Mouse (Mus musculus) C2C12 (cell line): ENCODE data around the gene F5. TPM values are rescaled to one million over a fixed set of nuclear protein-coding genes. Genes with fewer than 3 reads are reported as not detected.
A peak's percentile ranks its signal among the peaks of the same experiment; 100 is the strongest.

Source experiments
- H3K27me3 ChIP-seq: one replicate; pipeline ENCODE4 v1.6.1; 2011; ENCODE audit not compliant: control insufficient read depth, insufficient read depth, insufficient read length
- H3K36me3 ChIP-seq: one replicate; pipeline ENCODE4 v1.6.1; 2011; ENCODE audit not compliant: control insufficient read depth, insufficient read depth
- H3K4me3 ChIP-seq: one replicate; pipeline ENCODE4 v1.5.1; 2011; ENCODE audit warnings: mild to moderate bottlenecking, control low read depth; ENCODE audit not compliant: poor library complexity, insufficient read depth, severe bottlenecking
- H3K79me2 ChIP-seq: one replicate; pipeline ENCODE4 v1.6.1; 2011; ENCODE audit not compliant: control insufficient read depth, insufficient read depth
- H3K79me3 ChIP-seq: one replicate; pipeline ENCODE4 v1.6.1; 2011; ENCODE audit warnings: low read depth, control low read depth
- H3ac ChIP-seq: one replicate; pipeline ENCODE3; 2011; ENCODE audit warnings: low read depth; ENCODE audit not compliant: control insufficient read depth, insufficient read length
- CEBPB ChIP-seq: IDR thresholded peaks from one replicate; pipeline ENCODE4 v1.6.1; 2011; ENCODE audit warnings: low read depth, mild to moderate bottlenecking, control low read depth, moderate library complexity
- CTCF ChIP-seq: IDR thresholded peaks from one replicate; pipeline ENCODE4 v1.5.1; 2011; ENCODE audit not compliant: control insufficient read depth, insufficient read depth, insufficient read length
- FOSL1 ChIP-seq: IDR thresholded peaks from one replicate; pipeline ENCODE4 v1.8.0; 2011; ENCODE audit warnings: mild to moderate bottlenecking, low read length; ENCODE audit not compliant: poor library complexity, insufficient read depth, severe bottlenecking
- MAX ChIP-seq: IDR thresholded peaks from one replicate; pipeline ENCODE4 v1.6.1; 2011; ENCODE audit warnings: mild to moderate bottlenecking, control low read depth
- MYOD1 ChIP-seq: IDR thresholded peaks from one replicate; pipeline ENCODE4 v1.6.1; 2011; ENCODE audit warnings: low read depth; ENCODE audit not compliant: control insufficient read depth, insufficient read length
- MYOG ChIP-seq: IDR thresholded peaks from one replicate; pipeline ENCODE4 v1.6.1; 2011; ENCODE audit not compliant: control insufficient read depth, insufficient read length; ENCODE audit errors: extremely low read depth
- USF1 ChIP-seq: IDR thresholded peaks from one replicate; pipeline ENCODE4 v1.6.1; 2011; ENCODE audit warnings: low read depth, mild to moderate bottlenecking, control low read depth, moderate library complexity
- long read RNA-seq, 2 experiments: library from polyadenylated mRNA; unstranded; transcript quantifications; one replicate each; pipeline ENCODE4 v2.0.0; 2019 to 2020
- polyA plus RNA-seq: library from polyadenylated mRNA; unstranded; fragments of >200 nt; fragmentation: generic; extraction: Trizol; gene quantifications from one replicate; pipeline ENCODE4 v1.2.1, GENCODE M21; 2012; ENCODE audit warnings: missing spikeins

The F5 gene
- polyA plus RNA-seq = 0.01 TPM
- long read RNA-seq, experiment 1 = 0 reads
- long read RNA-seq, experiment 2 = 0 reads

GRCm38 (mm10) chr1:164151387-164152088 lies at the start of gene F5:
Gene F5 (plus strand): TSS chr1:164151838.
- H3K36me3 ChIP-seq = no peaks in the 10 kb centered on the region
- no peak within 1 kb of the TSS for H3K4me3 ChIP-seq
- no peaks in the 10 kb centered on the region for H3K79me2 ChIP-seq
- H3K79me3 ChIP-seq = no peaks in the 10 kb centered on the region
- TF ChIP-seq USF1 (no peak), FOSL1 (no peak), MYOG (no peak), MAX (no peak), CTCF (no peak), CEBPB (no peak), MYOD1 (no peak)
- no peak within 1 kb of the TSS for H3ac ChIP-seq
- H3K27me3 ChIP-seq = no peaks in the 10 kb centered on the region

- no peak overlapping the region for H3ac ChIP-seq
- TF ChIP-seq CEBPB (no peak), FOSL1 (no peak), MYOD1 (no peak), MYOG (no peak), USF1 (no peak), MAX (no peak), CTCF (no peak)
- no peak overlapping the region for H3K4me3 ChIP-seq
- H3K27me3 ChIP-seq = no peaks in the 10 kb centered on the region
- no peaks in the 10 kb centered on the region for H3K79me3 ChIP-seq
- no peaks in the 10 kb centered on the region for H3K36me3 ChIP-seq
- no peaks in the 10 kb centered on the region for H3K79me2 ChIP-seq
These were observed 41.9 kb upstream of the F5 start for GRCm38 (mm10) chr1:164109763-164110162.

- Histone ChIP-seq H3K36me3 (no peaks in the 10 kb centered on the region), H3K79me2 (no peaks in the 10 kb centered on the region), H3K79me3 (no peaks in the 10 kb centered on the region), H3K27me3 (no peaks in the 10 kb centered on the region), H3ac (no peak overlapping the region), H3K4me3 (no peak overlapping the region)
- TF ChIP-seq CTCF (no peak), USF1 (no peak), FOSL1 (no peak), MAX (no peak), MYOD1 (no peak), MYOG (no peak), CEBPB (no peak)
These were observed 40.9 kb upstream of the F5 start for GRCm38 (mm10) chr1:164110591-164111329.

- H3K36me3 ChIP-seq = no peaks in the 10 kb centered on the region
- H3K79me2 ChIP-seq = peaks cover 25% of the 10 kb centered on the region
- H3K79me3 ChIP-seq = peaks cover 4% of the 10 kb centered on the region
- H3ac ChIP-seq = no peak overlapping the region
- H3K27me3 ChIP-seq = no peaks in the 10 kb centered on the region
- H3K4me3 ChIP-seq = no peak overlapping the region
- no peak for TF ChIP-seq MAX
- TF ChIP-seq CTCF = no peak
- peak; percentile 66 for TF ChIP-seq MYOD1
- no peak for TF ChIP-seq MYOG
- peak; percentile 25 for TF ChIP-seq USF1
- TF ChIP-seq CEBPB = no peak
- peak; percentile 12 for TF ChIP-seq FOSL1
These were observed 37.4 kb upstream of the F5 start for GRCm38 (mm10) chr1:164114280-164114679.

- Histone ChIP-seq H3K79me2 (peaks cover 30% of the 10 kb centered on the region), H3K36me3 (no peaks in the 10 kb centered on the region), H3K79me3 (peaks cover 6% of the 10 kb centered on the region), H3K4me3 (no peak within 1 kb of the TSS), H3ac (peak within 1 kb of the TSS; percentile 66), H3K27me3 (no peaks in the 10 kb centered on the region)
- TF ChIP-seq MYOD1 = peak; percentile 52
- TF ChIP-seq MAX = no peak
These were observed 36.6 kb upstream of the F5 start, which contains the start of gene Selp for GRCm38 (mm10) chr1:164114947-164115493. Gene Selp (plus strand): TSS chr1:164115264.

GRCm38 (mm10) chr1:164115647-164116046 lies 36.0 kb upstream of the F5 start:
- Histone ChIP-seq H3K36me3 (no peaks in the 10 kb centered on the region), H3K79me3 (peaks cover 6% of the 10 kb centered on the region), H3ac (peak overlapping the region; percentile 66), H3K79me2 (peaks cover 34% of the 10 kb centered on the region), H3K27me3 (no peaks in the 10 kb centered on the region), H3K4me3 (no peak overlapping the region)
- no peak for TF ChIP-seq MYOD1
- TF ChIP-seq MYOG = no peak
- TF ChIP-seq MAX = no peak
- no peak for TF ChIP-seq FOSL1
- TF ChIP-seq CTCF = no peak
